Mouse (Mus musculus) intestine, embryonic 15.5 days (tissue): ENCODE measurements around the gene Cdc42bpg. TPM values are rescaled to one million over a fixed set of nuclear protein-coding genes. Genes with fewer than 3 reads are reported as not detected.
A peak's percentile ranks its signal among the peaks of the same experiment; 100 is the strongest.
"Not testable (repeated sequence)": the region's sequence is repeated elsewhere in the genome, so short reads cannot be mapped to it uniquely, and the experiment has no call there.

ENCODE experiments used
- ATAC-seq: fragments of 200-750 bp; cut with Nextera tagmentation; 2 replicates; pipeline ENCODE4 v1.8.0; 2017; ENCODE audit warnings: moderate TSS enrichment, moderate library complexity
- H3K27ac ChIP-seq: fragments of 300-500 bp; sonication (generic); 2 replicates; pipeline ENCODE4 v1.5.1; 2015; ENCODE audit warnings: mild to moderate bottlenecking, inconsistent platforms
- H3K27me3 ChIP-seq: fragments of 300-500 bp; sonication (generic); replicated peaks from 2 replicates; pipeline ENCODE4 v1.6.1; 2015; ENCODE audit warnings: inconsistent platforms
- H3K36me3 ChIP-seq: fragments of 300-500 bp; sonication (generic); 2 replicates; pipeline ENCODE4 v1.6.1; 2015; ENCODE audit warnings: inconsistent platforms
- H3K4me1 ChIP-seq: fragments of 300-500 bp; sonication (generic); replicated peaks from 2 replicates; pipeline ENCODE4 v1.6.1; 2015; ENCODE audit warnings: inconsistent platforms
- H3K4me2 ChIP-seq: fragments of 300-500 bp; sonication (generic); replicated peaks from 2 replicates; pipeline ENCODE4 v1.6.1; 2015; ENCODE audit warnings: mild to moderate bottlenecking, inconsistent platforms
- H3K4me3 ChIP-seq: fragments of 300-500 bp; sonication (generic); replicated peaks from 2 replicates; pipeline ENCODE4 v1.5.1; 2015; ENCODE audit warnings: inconsistent platforms
- H3K9ac ChIP-seq: fragments of 300-500 bp; sonication (generic); 2 replicates; pipeline ENCODE4 v1.6.1; 2015; ENCODE audit warnings: inconsistent platforms
- H3K9me3 ChIP-seq: fragments of 300-500 bp; sonication (generic); 2 replicates; pipeline ENCODE4 v1.6.1; 2016; ENCODE audit warnings: inconsistent platforms
- WGBS: fragments of 180-500 bp; shearing (Covaris S2); methylation state at CpG from one replicate; pipeline ENCODE4 v1.1.7; 2015; 5-methylcytosine and 5-hydroxymethylcytosine counted together
- polyA plus RNA-seq: library from polyadenylated mRNA; unstranded; fragments of >200 nt; fragmentation: Nextera tagmentation; extraction: Ambion mirVana; gene quantifications from 2 replicates; pipeline ENCODE4 v1.2.1, GENCODE M21; 2015

Gene Cdc42bpg
- polyA plus RNA-seq, 1 experiment from 2014 or later: 1.0 TPM

DNA sequence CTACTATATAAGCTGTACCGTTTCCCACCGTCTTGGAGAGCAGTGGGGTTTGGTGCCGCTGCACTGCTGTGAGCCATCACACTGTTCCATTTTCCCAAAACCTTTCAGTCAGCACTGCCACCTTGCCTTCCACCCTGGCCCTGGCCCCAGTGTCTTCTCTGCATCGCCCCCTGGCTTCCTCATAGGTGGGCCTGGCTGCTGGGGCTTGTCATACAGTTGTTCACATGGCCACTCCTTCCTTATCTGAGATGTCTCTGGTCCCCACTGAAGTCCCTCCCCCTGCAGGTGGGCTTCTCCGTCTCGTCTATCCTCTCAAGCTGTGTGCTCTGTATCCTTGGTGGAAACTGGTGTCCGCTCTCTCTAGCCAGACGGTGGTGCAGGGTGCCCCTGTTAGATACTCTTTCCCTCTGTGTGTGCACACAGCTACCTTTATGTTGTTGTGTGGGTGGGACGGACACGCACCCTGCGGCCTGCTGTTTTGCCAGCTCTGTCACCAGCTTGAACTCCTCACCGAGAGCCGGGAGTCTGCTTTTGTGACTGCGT is 16.5 kb upstream of the Cdc42bpg start:
- no peak overlapping the region for H3K4me2 ChIP-seq
- no peak overlapping the region for H3K9ac ChIP-seq
- ATAC-seq: no peak
- 90% methylated on average over 14 of the region's 14 CpGs for WGBS
- H3K4me1 ChIP-seq: peaks cover 41% of the 10 kb centered on the region
- no peak overlapping the region for H3K4me3 ChIP-seq
- no peak overlapping the region; the same call in 1 of the 2 replicates for H3K27ac ChIP-seq
- H3K9me3 ChIP-seq: no peaks in the 10 kb centered on the region
- H3K36me3 ChIP-seq: peaks cover 13% of the 10 kb centered on the region
- H3K27me3 ChIP-seq: no peaks in the 10 kb centered on the region

GRCm38 (mm10) chr19:6290720-6291116 is 15.5 kb upstream of the Cdc42bpg start:
- not testable (repeated sequence) for H3K9me3 ChIP-seq, ATAC-seq, H3K9ac ChIP-seq, H3K4me2 ChIP-seq, H3K27me3 ChIP-seq, H3K4me3 ChIP-seq
- WGBS: 82% methylated on average over 5 of the region's 6 CpGs
- H3K4me1 ChIP-seq: peaks cover 32% of the 10 kb centered on the region
- peak overlapping the region; percentile 92 for H3K27ac ChIP-seq
- H3K36me3 ChIP-seq: peaks cover 21% of the 10 kb centered on the region

DNA sequence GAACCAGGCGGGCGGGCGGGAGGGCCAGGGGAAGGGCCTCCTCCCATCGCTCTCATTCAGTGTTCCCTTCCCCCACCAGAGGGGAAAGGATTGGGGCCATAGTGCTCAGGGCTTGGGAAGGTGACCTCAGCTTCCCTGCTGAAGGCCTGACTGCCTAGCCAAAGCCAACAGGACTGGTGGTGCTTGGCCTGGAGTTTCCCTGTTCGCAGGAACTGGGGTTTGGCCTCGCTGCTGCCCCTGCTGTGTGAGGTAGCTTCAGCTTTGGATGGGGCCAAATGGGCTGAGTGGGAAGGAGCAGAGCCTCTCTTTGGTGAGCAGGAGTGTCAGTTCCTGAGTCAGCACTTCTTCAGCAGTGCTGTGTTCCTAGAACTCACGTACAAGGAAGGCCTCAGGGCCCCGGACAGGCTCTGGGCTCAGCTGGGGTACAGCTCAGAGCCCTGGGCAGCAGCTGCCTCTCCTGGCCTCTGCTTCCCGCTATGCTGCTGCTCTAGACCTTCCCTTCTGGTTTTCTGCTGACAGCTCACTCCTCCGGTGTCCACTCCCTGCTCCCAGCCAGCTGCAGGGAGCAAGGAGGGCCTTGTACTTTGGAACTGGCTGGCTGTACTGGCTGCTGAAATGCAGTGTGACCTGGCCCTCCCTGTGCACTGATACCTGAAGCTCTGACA is 15.0 kb upstream of the Cdc42bpg start:
- H3K4me3 ChIP-seq: no peak overlapping the region
- no peaks in the 10 kb centered on the region for H3K27me3 ChIP-seq
- H3K4me1 ChIP-seq: peaks cover 27% of the 10 kb centered on the region
- peak overlapping the region; percentile 92 for H3K27ac ChIP-seq
- ATAC-seq: peak; percentile 94
- H3K36me3 ChIP-seq: peaks cover 26% of the 10 kb centered on the region
- H3K4me2 ChIP-seq: peak overlapping the region; percentile 26; the same call in 1 of the 2 replicates
- WGBS: 62% methylated on average over 10 of the region's 10 CpGs
- H3K9ac ChIP-seq: peak overlapping the region; percentile 29; the same call in 1 of the 2 replicates
- no peaks in the 10 kb centered on the region for H3K9me3 ChIP-seq

DNA sequence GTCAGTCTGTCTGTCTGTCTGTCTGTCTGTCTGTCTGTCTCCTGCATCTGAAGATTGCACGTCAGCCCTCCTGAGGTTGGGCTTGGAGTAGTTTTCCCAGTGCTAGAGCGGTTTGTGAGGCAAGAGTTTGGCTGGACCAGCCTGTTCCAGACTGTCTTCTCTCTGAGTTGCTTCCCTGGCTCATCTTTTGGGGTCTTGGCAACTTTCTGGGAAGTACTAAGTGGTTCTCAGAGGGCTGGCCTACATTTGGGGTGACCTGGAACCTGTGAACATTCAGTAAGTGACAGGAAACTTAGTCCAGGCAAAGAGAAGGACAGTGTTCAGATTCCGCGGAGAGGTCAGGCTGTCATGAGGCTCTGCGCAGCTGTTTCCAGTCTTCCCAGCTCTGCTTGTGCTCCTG is 14.0 kb upstream of the Cdc42bpg start:
- 82% methylated on average over 5 of the region's 5 CpGs for WGBS
- 0 out of 2 replicates have a peak overlapping the region, but pooled peaks have one; percentile 20 for H3K9ac ChIP-seq
- H3K4me1 ChIP-seq: peaks cover 24% of the 10 kb centered on the region
- ATAC-seq: no peak
- H3K4me3 ChIP-seq: no peak overlapping the region
- H3K4me2 ChIP-seq: no peak overlapping the region
- no peaks in the 10 kb centered on the region for H3K27me3 ChIP-seq
- peaks cover 24% of the 10 kb centered on the region for H3K36me3 ChIP-seq
- H3K9me3 ChIP-seq: no peaks in the 10 kb centered on the region
- H3K27ac ChIP-seq: peak overlapping the region; percentile 92

GRCm38 (mm10) chr19:6294301-6294700 is 12.0 kb upstream of the Cdc42bpg start:
- H3K9me3 ChIP-seq: no peaks in the 10 kb centered on the region
- no peak overlapping the region for H3K9ac ChIP-seq
- ATAC-seq: no peak
- H3K27me3 ChIP-seq: no peaks in the 10 kb centered on the region
- H3K4me2 ChIP-seq: no peak overlapping the region
- 91% methylated on average over 17 of the region's 17 CpGs for WGBS
- no peak overlapping the region for H3K4me3 ChIP-seq
- H3K4me1 ChIP-seq: peaks cover 17% of the 10 kb centered on the region
- H3K36me3 ChIP-seq: peaks cover 39% of the 10 kb centered on the region
- no peak overlapping the region for H3K27ac ChIP-seq

- peaks cover 6% of the 10 kb centered on the region for H3K4me1 ChIP-seq
- no peaks in the 10 kb centered on the region for H3K9me3 ChIP-seq
- no peak for ATAC-seq
- no peak overlapping the region for H3K9ac ChIP-seq
- 89% methylated on average over 5 of the region's 5 CpGs for WGBS
- H3K27ac ChIP-seq: no peak overlapping the region
- no peaks in the 10 kb centered on the region for H3K27me3 ChIP-seq
- no peak overlapping the region for H3K4me2 ChIP-seq
- peaks cover 40% of the 10 kb centered on the region for H3K36me3 ChIP-seq
- H3K4me3 ChIP-seq: no peak overlapping the region
These were observed 9.6 kb upstream of the Cdc42bpg start for GRCm38 (mm10) chr19:6296551-6297210.

- 80% methylated on average over 9 of the region's 9 CpGs for WGBS
- no peak for ATAC-seq
- H3K9ac ChIP-seq: no peak overlapping the region
- 0 out of 2 replicates have a peak overlapping the region, but pooled peaks have one; percentile 19 for H3K27ac ChIP-seq
- no peak overlapping the region for H3K4me2 ChIP-seq
- no peaks in the 10 kb centered on the region for H3K4me1 ChIP-seq
- H3K9me3 ChIP-seq: no peaks in the 10 kb centered on the region
- H3K4me3 ChIP-seq: no peak overlapping the region
- peaks cover 40% of the 10 kb centered on the region for H3K36me3 ChIP-seq
- H3K27me3 ChIP-seq: no peaks in the 10 kb centered on the region
These were observed 8.6 kb upstream of the Cdc42bpg start for GRCm38 (mm10) chr19:6297641-6298040.

DNA sequence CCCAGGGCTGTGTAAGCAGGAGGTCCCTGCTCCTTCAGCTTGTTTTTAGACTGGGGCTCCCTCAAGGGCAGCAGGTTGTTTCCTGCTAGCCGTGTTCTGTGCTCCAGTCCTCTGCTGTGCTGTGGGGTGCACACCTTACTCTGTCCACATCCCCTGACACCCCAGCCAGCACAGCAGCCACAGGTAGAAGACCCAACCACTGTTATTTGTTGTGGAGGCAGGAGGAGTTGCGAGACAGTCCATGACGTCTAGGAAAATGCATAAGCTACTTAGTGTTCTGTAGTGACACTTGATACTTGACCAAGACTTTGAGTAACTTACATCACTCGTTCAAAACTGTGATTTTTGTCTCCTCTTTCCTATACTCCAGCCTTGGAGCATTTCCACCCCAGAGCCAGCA is 7.3 kb upstream of the Cdc42bpg start:
- Histone ChIP-seq H3K4me2 (no peak overlapping the region), H3K27ac (0 out of 2 replicates have a peak overlapping the region, but pooled peaks have one; percentile 44)
- 83% methylated on average over 4 of the region's 4 CpGs for WGBS

DNA sequence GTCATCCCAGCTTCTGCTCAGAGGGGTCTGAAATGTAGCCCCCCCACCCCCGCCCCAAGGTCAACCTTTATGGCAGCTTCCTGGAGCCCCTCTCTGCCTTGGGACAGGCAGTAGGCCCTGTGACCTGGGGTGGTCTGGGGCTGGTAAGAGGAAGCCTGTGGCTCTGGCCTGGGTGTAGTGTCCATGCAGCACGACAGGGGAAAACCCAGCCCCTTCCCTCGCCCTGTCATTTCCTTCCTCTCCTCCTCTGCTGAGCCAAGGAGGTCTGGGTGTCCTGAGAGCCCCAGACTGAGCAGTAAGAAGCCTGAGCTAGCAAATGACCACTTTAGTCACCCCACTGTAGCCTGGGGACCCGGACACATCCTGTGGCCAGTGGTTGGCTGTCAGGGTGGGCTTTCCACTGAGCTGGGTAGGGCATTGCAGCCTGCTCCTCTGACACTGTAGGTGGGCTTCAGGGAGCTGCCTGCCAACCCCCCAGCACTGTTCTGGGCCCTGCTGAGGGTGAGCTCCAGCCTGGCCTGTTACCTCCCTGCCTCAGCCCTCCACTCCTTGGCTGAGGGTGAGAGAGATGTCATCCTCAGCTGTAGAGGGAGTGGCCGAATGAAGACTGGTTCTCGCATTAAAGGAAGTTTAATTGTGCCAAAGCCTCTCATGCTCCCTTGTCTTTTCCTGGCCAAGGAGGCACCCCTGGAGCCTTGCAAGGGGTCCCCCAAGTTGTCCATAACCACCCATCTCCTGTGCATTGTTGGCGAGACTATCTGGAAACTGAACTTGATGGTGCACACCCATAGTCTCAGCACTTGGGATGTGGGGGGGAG is 6.6 kb upstream of the Cdc42bpg start:
- no peak for ATAC-seq
- Histone ChIP-seq H3K4me1 (no peaks in the 10 kb centered on the region), H3K9ac (no peak overlapping the region), H3K4me3 (no peak overlapping the region), H3K27ac (peak overlapping the region; percentile 44; the same call in 1 of the 2 replicates), H3K4me2 (no peak overlapping the region), H3K27me3 (no peaks in the 10 kb centered on the region), H3K9me3 (no peaks in the 10 kb centered on the region), H3K36me3 (peaks cover 39% of the 10 kb centered on the region)
- 76% methylated on average over 7 of the region's 7 CpGs for WGBS

More for the DNA sequence above, 7.3 kb upstream of the Cdc42bpg start:
- Histone ChIP-seq H3K27me3 (no peaks in the 10 kb centered on the region), H3K9me3 (no peaks in the 10 kb centered on the region), H3K4me1 (no peaks in the 10 kb centered on the region), H3K9ac (no peak overlapping the region), H3K36me3 (peaks cover 40% of the 10 kb centered on the region), H3K4me3 (no peak overlapping the region)
- ATAC-seq: no peak

DNA sequence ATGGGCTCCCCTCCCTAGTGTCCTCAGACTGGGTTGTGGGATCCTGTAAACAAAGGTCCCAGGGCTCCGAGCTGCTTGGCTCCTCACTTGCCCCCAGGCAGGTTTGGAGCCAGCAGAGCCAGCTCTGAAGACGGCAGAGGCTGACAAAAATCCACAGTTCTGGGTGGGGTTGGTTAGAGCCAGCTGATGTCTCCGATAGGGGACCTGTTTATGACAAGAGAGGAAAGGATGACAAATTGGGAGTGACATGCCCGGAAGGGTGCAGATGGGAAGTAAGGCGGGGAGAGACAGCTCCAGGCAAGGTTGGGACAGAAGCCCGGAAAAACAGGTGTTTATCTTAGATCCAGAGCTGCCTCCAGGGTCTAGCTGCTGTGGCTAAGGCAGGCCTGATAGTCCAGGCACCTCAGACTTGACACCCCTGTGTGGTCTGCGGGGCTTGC is 5.8 kb upstream of the Cdc42bpg start:
- Histone ChIP-seq H3K36me3 (peaks cover 33% of the 10 kb centered on the region), H3K9me3 (no peaks in the 10 kb centered on the region), H3K27ac (no peak overlapping the region; the same call in 1 of the 2 replicates), H3K4me1 (no peaks in the 10 kb centered on the region), H3K4me3 (no peak overlapping the region), H3K9ac (no peak overlapping the region), H3K27me3 (no peaks in the 10 kb centered on the region), H3K4me2 (no peak overlapping the region)
- 0 out of 2 replicates have a peak, but pooled peaks have one; percentile 24 for ATAC-seq
- WGBS: 47% methylated on average over 7 of the region's 7 CpGs

- Histone ChIP-seq H3K9ac (no peak overlapping the region), H3K27ac (no peak overlapping the region), H3K4me2 (no peak overlapping the region), H3K4me1 (no peaks in the 10 kb centered on the region), H3K36me3 (peaks cover 25% of the 10 kb centered on the region), H3K4me3 (no peak overlapping the region), H3K27me3 (no peaks in the 10 kb centered on the region), H3K9me3 (no peaks in the 10 kb centered on the region)
- no peak for ATAC-seq
- 90% methylated on average over 5 of the region's 5 CpGs for WGBS
These were observed 4.1 kb upstream of the Cdc42bpg start for GRCm38 (mm10) chr19:6302114-6302513.

DNA sequence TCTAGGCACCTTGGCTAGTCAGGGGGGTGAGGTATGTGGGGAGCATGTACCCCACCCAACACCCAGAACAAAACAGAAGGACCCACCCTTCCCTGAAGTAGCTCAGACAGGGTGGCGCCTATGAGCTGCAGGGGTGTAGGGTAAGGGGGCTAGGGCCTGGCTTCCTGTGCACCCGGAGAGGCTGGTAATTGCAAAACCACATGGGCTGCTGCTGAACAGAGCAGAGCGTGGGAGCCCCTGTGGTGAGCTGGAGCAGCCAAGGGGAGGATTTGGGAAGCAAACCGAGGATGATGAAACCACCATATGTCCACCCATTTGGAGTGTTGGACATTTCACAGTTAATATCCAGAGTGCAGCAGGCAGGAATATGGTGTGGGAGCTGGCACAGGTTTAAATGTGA is 3.7 kb upstream of the Cdc42bpg start:
- Histone ChIP-seq H3K4me3 (no peak overlapping the region), H3K27ac (no peak overlapping the region), H3K36me3 (peaks cover 20% of the 10 kb centered on the region), H3K9me3 (no peaks in the 10 kb centered on the region), H3K9ac (no peak overlapping the region), H3K27me3 (no peaks in the 10 kb centered on the region), H3K4me1 (no peaks in the 10 kb centered on the region), H3K4me2 (no peak overlapping the region)
- 43% methylated on average over 4 of the region's 4 CpGs for WGBS
- ATAC-seq: no peak
